Mouse (Mus musculus) embryonic stem cell, embryonic (primary cell): Measurements from ENCODE around the gene Larp6.

Experiments used
- CTCF ChIA-PET, 4 experiments: fragments of 300-600 bp in 2 of 4; fragments of 350-600 bp in 2 of 4; sonication (Branson Sonifier 250); formaldehyde crosslinking; loops; one replicate each; lab custom pipeline; 2022; ENCODE audit warnings: inconsistent platforms in 2 of 4; lab: Charles Lee
- POLR2A ChIA-PET, 4 experiments: fragments of 300-600 bp in 2 of 4; fragments of 350-600 bp in 2 of 4; sonication (Branson Sonifier 250); formaldehyde crosslinking; loops; one replicate each; lab custom pipeline; 2022; ENCODE audit warnings: antibody characterized with exemption in 4 of 4, inconsistent platforms in 1 of 4; lab: Charles Lee

Larp6 gene

GRCm38 (mm10) chr9:60712771-60713541 lies at the start of gene Larp6:
Larp6 (plus strand) TSS chr9:60712989.
- POLR2A ChIA-PET: interaction anchor here (0.5 to 1.2 kb wide), 7 partner anchors 25 to 1460 kb away, joined by 3 to 4 read pairs (median 3); partner anchors contain the start of gene Lrrc49 (in 1 of the 4)

DNA sequence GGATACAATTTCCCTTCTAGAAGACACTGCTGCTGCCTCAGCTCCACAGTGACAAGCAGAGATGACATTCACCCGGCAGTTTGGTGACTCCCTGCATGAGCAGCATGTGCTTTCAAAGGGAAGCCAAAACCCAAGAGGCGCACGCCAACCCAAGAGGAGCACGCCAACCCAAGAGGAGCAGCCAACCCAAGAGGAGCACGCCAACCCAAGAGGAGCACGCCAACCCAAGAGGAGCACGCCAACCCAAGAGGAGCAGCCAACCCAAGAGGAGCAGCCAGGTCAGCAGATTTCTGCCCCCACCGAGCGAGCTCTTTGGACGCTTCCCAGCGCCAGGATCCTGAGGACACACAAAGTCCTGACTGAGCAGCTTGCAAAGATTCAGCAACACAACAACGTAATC lies 48.4 kb upstream of the Larp6 start:
- CTCF ChIA-PET: no interaction called here
- POLR2A ChIA-PET: interaction anchor here in 1 of 4 experiments (1.1 kb wide), 1 partner anchor 15 kb away, joined by 3 read pairs; no protein-coding TSS in a partner anchor

More at GRCm38 (mm10) chr9:60712771-60713541, at the start of gene Larp6:
- CTCF ChIA-PET: interaction anchor here in 3 of 4 experiments (0.5 to 1.4 kb wide), 10 partner anchors 28 to 744 kb away, joined by 3 to 9 read pairs (median 3); no protein-coding TSS in a partner anchor

GRCm38 (mm10) chr9:60664866-60665265 lies 47.9 kb upstream of the Larp6 start:
- ChIA-PET POLR2A (interaction anchor here in 1 of 4 experiments (1.1 kb wide), 1 partner anchor 15 kb away, joined by 3 read pairs; no protein-coding TSS in a partner anchor), CTCF (no interaction called here)

DNA sequence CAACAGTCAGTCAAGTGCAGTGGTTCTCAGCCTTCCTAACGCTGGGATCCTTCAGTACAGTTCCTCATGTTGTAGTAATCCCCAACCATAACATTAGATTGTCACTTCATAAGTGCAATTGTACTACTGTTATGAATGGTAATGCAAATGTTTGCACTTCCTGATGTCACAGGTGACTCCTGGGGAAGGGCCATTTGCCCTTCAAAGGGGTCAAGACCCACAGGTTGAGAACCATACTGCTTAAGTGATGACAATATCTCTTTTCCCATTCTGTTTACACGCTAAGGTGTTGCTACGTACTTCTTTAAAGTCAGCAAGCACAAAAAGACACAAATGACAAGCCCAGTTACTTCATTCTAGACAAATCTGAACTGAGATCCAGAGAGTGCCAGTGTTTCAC lies 47.3 kb upstream of the Larp6 start:
- CTCF ChIA-PET: no interaction called here
- POLR2A ChIA-PET: interaction anchor here in 1 of 4 experiments (1.1 kb wide), 1 partner anchor 16 kb away, joined by 3 read pairs; no protein-coding TSS in a partner anchor

DNA sequence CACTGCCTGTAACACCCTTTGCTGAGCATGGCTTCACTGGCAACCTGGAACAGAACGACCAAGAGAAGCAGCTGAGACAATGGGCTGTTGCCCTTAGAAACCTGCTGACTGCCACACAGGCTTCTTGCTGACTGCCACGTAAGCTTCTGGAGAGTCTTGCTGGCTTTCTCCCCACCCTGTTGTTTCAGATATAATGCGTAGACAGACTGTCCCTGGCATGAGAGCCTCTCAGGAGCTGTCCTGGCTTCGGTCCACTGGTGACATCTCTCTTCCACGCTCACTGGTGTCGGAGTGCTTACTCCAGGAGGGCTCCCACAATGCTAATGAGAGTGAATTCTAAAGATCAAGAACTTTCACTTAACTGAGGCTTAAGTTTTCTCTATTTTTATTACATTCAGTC lies 43.9 kb upstream of the Larp6 start:
- CTCF ChIA-PET: interaction anchor here in 1 of 4 experiments (0.5 kb wide), 1 partner anchor 89 kb away, joined by 4 read pairs; no protein-coding TSS in a partner anchor
- POLR2A ChIA-PET: no interaction called here

DNA sequence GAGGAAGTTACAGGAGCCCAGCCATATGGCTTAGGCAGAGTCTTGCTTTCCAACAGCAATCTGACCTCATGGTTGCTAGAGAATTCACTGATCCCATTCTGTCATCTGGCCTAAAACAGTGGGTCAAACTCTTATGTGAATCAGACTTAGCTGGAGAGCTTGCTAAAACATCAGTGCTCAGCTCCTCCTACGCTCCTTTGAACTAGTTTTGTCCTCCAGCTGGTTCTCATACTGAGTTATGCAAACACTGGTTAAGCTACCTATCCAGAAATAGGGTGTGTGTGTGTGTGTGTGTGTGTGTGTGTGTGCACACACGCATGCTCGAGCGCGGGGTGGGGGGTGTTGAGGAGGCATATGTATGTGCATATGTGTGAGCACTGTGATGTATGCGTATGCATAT lies 40.2 kb upstream of the Larp6 start:
- CTCF ChIA-PET: interaction anchor here (0.6 to 1.1 kb wide), 4 partner anchors 65 to 415 kb away, joined by 3 to 5 read pairs (median 4); no protein-coding TSS in a partner anchor
- POLR2A ChIA-PET: interaction anchor here in 1 of 4 experiments (1.6 kb wide), 1 partner anchor 18 kb away, joined by 3 read pairs; no protein-coding TSS in a partner anchor

GRCm38 (mm10) chr9:60674780-60675179 lies 38.0 kb upstream of the Larp6 start:
- POLR2A ChIA-PET: interaction anchor here in 2 of 4 experiments (0.6 to 1.5 kb wide), 2 partner anchors 13 to 862 kb away, joined by 3 to 7 read pairs; partner anchors contain the start of gene Lrrc49 (in 1 of the 2)
- CTCF ChIA-PET: interaction anchor here in 2 of 4 experiments (0.5 to 0.8 kb wide), 2 partner anchors 13 to 68 kb away, joined by 3 read pairs; partner anchors contain the start of gene Lrrc49 (in 1 of the 2)

DNA sequence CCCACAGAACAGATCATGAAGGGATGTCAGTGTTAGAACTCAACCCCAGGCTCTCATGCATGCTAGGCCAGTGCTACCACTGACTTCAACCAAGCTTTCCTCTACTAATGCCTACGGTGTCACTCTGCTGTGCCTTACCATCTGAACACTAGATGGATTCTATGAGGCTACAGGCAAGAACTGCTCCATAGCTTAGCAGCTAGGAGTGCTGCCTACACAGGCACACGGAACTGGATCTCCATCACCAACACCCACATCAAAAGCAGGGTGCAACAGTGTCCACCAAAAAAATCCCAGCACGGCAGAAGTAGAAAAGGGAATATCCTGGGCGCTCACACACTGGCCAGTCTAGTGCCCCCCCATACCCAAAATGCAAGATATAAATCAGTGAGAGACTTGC lies 36.4 kb upstream of the Larp6 start:
- ChIA-PET POLR2A (no interaction called here), CTCF (no interaction called here)

GRCm38 (mm10) chr9:60678913-60679312 lies 33.9 kb upstream of the Larp6 start:
- POLR2A ChIA-PET: no interaction called here

GRCm38 (mm10) chr9:60681005-60681404 lies 31.8 kb upstream of the Larp6 start:
- POLR2A ChIA-PET: interaction anchor here in 1 of 4 experiments (0.5 to 0.7 kb wide), 5 partner anchors 27 to 814 kb away, joined by 3 to 5 read pairs (median 3); no protein-coding TSS in a partner anchor
- CTCF ChIA-PET: interaction anchor here (0.6 to 2.4 kb wide), 22 partner anchors 15 to 1852 kb away, joined by 3 to 10 read pairs (median 4); no protein-coding TSS in a partner anchor

More at GRCm38 (mm10) chr9:60678913-60679312, 33.9 kb upstream of the Larp6 start:
- CTCF ChIA-PET: interaction anchor here in 1 of 4 experiments (1.2 kb wide), 1 partner anchor 434 kb away, joined by 3 read pairs; no protein-coding TSS in a partner anchor

DNA sequence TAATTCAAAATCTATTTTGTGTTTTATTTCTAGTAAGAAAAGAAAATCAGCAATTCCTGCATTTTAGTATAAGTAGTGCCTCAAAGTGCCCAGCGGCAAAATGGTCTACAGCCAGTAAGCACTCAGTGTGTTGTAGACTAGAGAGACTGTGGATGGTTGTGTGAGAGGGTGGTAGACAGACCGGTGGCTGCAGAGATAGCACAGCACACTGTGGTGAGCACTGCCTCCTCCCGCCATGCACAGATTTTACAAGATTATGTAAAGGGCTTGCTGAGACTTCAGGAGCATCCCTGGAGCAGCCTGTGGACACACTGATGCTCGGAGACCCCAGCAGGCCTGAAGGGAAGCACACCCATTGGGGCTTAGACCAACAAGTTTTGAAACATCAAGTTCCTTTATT lies 30.0 kb upstream of the Larp6 start:
- POLR2A ChIA-PET: no interaction called here

GRCm38 (mm10) chr9:60687415-60687814 lies 25.4 kb upstream of the Larp6 start:
- ChIA-PET CTCF (interaction anchor here in 3 of 4 experiments (0.6 to 1.6 kb wide), 4 partner anchors 57 to 304 kb away, joined by 5 to 10 read pairs (median 7); no protein-coding TSS in a partner anchor), POLR2A (interaction anchor here in 2 of 4 experiments (0.6 to 1.7 kb wide), 8 partner anchors 12 to 469 kb away, joined by 3 to 7 read pairs (median 4); partner anchors contain the start of gene Larp6 (in 1 of the 2))

More for the DNA sequence above, 30.0 kb upstream of the Larp6 start:
- CTCF ChIA-PET: interaction anchor here in 1 of 4 experiments (1.3 kb wide), 1 partner anchor 438 kb away, joined by 4 read pairs; no protein-coding TSS in a partner anchor

DNA sequence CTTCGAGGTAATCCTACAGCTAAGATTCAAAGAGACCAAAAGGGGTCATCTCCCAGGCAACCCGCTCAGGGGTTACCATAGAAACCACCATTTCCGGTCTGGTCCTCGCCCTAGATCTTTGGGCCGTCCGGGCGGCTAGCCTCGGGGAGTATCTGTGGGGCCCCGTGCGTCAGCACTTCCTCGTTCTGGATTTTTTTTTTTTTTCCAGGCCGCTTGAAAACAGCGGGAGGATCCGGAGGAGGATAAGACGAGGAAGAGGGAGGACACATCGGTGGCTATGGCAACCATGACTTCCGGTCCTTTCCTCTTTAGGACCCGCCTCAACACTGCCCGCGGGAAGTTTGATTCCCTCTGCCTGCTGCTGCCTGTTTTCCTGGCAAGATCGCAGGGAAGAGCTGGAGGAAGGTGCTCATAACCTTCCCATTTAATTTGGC lies 24.9 kb upstream of the Larp6 start, which contains the start of gene Lrrc49:
TSS of gene Lrrc49 (minus strand) at position 268 of the 434 bp plus-strand sequence.
- POLR2A ChIA-PET: interaction anchor here (0.5 to 1.7 kb wide), 19 partner anchors 11 to 1667 kb away, joined by 3 to 7 read pairs (median 3); partner anchors contain the start of gene Larp6 (in 1 of the 4)
- CTCF ChIA-PET: interaction anchor here (0.6 to 1.6 kb wide), 8 partner anchors 13 to 1007 kb away, joined by 3 to 10 read pairs (median 4); no protein-coding TSS in a partner anchor

- ChIA-PET POLR2A (no interaction called here), CTCF (interaction anchor here in 1 of 4 experiments (0.5 to 1.3 kb wide), 2 partner anchors 195 to 265 kb away, joined by 3 read pairs; no protein-coding TSS in a partner anchor)
These were observed 20.2 kb upstream of the Larp6 start for GRCm38 (mm10) chr9:60692624-60693023.

DNA sequence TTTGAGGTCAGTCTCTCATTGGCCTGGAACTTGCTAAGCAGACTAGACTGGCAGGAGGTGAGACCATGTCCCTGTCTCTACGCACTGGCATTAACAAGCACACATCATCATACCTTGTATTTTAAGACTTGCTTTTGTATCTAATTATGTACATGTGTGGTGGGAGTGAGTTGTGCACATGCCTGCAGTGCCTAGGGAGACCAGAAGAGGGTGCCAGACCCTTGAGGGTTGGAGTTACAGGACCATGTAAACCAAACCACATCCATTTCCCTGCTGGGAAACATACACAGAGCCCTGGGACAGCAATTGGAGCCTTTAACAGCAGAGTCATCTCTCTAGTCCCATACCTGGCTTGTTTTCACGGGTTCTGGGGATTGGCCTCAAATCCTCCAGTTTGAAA lies 18.8 kb upstream of the Larp6 start:
- CTCF ChIA-PET: interaction anchor here in 1 of 4 experiments (1.0 to 1.3 kb wide), 2 partner anchors 25 to 194 kb away, joined by 3 to 4 read pairs; no protein-coding TSS in a partner anchor

GRCm38 (mm10) chr9:60696271-60696985 lies 16.4 kb upstream of the Larp6 start:
- POLR2A ChIA-PET: interaction anchor here in 1 of 4 experiments (0.5 kb wide), 1 partner anchor 1421 kb away, joined by 3 read pairs; no protein-coding TSS in a partner anchor
- CTCF ChIA-PET: interaction anchor here in 2 of 4 experiments (0.9 to 1.1 kb wide), 2 partner anchors 48 to 453 kb away, joined by 3 read pairs; no protein-coding TSS in a partner anchor

More for the DNA sequence above, 18.8 kb upstream of the Larp6 start:
- POLR2A ChIA-PET: no interaction called here

GRCm38 (mm10) chr9:60699581-60700231 lies 13.1 kb upstream of the Larp6 start:
- CTCF ChIA-PET: interaction anchor here in 2 of 4 experiments (1.0 to 1.4 kb wide), 2 partner anchors 19 kb away, joined by 4 to 5 read pairs; no protein-coding TSS in a partner anchor
- POLR2A ChIA-PET: interaction anchor here in 2 of 4 experiments (0.7 to 1.1 kb wide), 3 partner anchors 12 to 884 kb away, joined by 3 to 8 read pairs (median 4); partner anchors contain the start of gene Lrrc49 (in 2 of the 2)
